Mouse (Mus musculus) right cerebral cortex, postnatal 25 days (tissue): Measurements from ENCODE around the gene Edem3.
A peak's percentile ranks its signal among the peaks of the same experiment; 100 is the strongest.
"Not testable (repeated sequence)": the region's sequence is repeated elsewhere in the genome, so short reads cannot be mapped to it uniquely, and the experiment has no call there.

Experiments
- DNase-seq: peaks from one replicate; pipeline ENCODE4 v3.0.0; 2022

Gene Edem3

DNA sequence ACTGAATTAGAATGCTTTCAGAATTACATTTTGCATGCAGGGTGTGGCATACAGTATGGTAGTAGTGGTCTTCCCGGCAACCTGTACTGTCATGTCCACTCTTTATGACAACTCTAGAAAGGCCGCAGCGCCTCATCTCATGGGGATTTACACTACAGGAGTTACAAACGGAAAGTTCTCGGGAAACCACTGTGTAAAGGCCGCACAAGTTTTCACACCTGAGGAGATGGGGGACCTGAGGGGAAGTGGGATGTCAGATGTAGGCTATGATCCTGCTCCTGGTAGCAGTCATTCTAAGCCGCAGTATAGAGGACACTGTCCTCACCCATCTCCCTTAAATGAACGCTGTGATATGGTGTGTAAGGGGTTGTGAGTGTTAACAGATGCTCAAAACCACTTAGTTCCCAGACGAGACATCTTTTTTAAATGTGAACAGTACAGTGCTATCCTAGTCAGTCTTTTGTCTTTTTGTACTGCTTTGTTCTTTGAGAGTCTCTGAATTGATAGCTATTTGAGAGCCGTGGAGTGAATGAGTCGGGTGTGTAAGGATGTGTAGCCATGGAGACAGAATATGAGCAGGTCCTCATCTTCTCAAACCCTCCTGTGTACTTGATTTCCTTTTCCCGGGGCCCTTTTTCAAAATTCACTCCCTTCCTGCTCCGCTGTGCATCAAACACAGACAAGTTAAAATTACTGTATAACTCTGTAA lies 57.0 kb downstream of the Edem3 start:
- no peak for DNase-seq

- no peak for DNase-seq
These were observed 60.9 kb downstream of the Edem3 start for GRCm38 (mm10) chr1:151816051-151816450.

DNA sequence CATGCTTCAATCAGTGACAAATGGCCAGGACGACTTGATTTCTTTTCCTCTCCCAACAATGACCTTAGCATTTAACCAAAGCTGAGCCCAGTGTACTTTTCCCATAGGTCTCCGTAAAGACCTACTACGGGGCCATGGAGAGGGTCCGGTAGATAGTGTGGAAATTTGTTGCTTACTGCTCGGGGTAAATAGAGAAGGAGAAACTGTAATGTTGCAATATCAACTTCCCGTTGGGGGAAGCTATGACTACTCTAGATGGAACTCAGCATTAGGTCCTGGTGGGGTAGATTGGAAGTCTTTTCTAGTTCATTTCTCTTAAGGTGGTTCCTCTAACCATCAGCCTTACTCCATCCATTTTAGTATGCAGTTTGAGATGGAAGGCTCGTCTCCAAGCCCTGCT lies 64.0 kb downstream of the Edem3 start:
- no peak for DNase-seq

DNA sequence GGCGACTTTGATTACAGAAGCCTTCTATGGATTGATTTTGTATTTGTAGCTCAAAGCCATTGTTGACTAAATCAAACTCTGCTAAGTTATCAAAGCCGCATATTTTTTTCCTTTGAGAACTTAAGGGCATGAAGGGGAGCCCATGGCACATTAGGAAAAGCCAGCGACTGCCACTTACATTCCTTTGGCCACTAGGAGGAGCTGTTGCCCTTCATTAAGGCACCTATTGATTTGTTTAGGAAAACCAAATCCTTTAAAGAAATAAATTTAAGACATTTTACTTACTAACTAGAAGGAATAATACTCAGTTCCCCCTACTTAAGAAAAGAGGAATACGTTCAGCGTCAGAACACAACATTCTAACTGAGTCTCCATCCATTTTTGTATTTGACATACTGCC lies 65.3 kb downstream of the Edem3 start:
- DNase-seq = peak; percentile 45

- no peak for DNase-seq
These were observed 69.9 kb downstream of the Edem3 start for GRCm38 (mm10) chr1:151825065-151825464.

DNA sequence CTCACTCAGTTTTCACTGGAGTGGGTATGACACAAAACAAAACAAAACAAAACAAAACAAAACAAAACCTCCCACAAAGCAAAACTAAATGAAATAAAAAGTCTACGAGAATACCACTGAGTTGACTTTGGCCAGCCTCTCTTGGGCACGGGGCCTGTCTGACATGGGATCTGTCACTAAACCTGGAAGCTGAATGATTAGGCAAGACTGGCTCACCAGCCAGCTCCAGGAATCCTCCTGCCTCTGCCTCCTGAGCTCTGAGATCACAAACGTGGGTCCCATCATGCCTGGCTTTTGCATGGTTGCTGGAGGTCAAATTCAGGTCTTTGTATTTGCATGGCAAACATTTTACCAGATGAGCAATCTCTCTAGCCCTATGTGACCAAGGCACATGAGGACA lies 76.6 kb downstream of the Edem3 start:
- DNase-seq = no peak

DNA sequence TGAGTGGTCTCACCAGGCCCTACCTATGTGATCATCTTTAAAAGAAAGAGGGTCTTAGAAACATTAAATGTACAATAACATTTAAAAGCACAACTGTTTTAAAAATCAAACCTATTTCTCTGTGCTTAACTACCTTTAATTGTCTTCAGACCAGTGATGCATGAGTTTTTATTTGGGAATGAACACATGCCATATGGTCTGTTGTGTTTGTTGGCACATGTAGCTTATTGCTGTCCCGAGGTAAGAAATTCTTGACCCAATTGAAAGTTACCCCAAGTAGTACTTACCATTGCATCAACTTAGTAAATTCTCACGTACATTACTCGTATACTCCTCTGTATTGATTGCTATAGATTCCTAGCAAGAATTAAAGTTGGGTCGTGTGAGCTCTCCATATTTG lies 80.1 kb downstream of the Edem3 start:
- no peak for DNase-seq

DNA sequence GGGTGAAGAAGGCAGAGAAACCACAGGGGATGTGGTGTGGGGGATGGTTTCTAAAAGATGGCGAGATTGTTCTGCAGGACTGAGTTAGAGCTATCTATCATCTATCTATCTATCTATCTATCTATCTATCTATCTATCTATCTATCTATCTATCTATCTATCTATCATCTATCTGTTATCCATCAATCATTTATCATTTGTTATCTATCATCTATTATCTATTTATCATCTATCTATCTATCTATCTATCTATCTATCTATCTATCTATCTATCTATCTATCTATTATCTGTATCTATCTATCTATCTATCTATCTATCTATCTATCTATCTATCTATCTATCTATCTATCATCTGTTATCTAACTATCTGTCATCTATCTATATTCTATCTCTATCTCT lies 85.2 kb downstream of the Edem3 start:
- not testable (repeated sequence) for DNase-seq

- DNase-seq = no peak
These were observed 90.2 kb downstream of the Edem3 start for GRCm38 (mm10) chr1:151845252-151845832.

GRCm38 (mm10) chr1:151845926-151846782 lies 91.0 kb downstream of the Edem3 start:
- no peak for DNase-seq

DNA sequence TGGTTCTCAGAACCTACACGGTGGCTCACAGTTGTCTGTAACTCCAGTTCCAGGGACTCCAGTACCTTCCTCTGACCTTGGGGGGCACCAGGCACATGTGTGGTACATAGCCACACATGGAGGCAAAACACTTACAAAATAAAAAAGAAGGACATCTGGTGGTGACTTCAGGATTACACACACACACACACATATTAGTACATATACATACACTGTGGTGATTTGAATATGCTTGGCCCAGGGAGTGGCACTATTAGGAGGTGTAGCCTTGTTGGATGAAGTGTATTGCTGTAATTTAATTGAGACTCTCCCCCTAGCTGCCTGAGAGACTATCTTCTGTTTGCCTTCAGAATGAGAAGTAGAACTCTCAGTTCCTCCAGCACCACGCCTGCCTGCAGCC lies 93.1 kb downstream of the Edem3 start:
- no peak for DNase-seq

- no peak for DNase-seq
These were observed 94.9 kb downstream of the Edem3 start for GRCm38 (mm10) chr1:151849993-151850608.

- DNase-seq = no peak
These were observed 96.1 kb downstream of the Edem3 start for GRCm38 (mm10) chr1:151851051-151851848.

GRCm38 (mm10) chr1:151851976-151852375 lies 96.8 kb downstream of the Edem3 start:
- DNase-seq = no peak

DNA sequence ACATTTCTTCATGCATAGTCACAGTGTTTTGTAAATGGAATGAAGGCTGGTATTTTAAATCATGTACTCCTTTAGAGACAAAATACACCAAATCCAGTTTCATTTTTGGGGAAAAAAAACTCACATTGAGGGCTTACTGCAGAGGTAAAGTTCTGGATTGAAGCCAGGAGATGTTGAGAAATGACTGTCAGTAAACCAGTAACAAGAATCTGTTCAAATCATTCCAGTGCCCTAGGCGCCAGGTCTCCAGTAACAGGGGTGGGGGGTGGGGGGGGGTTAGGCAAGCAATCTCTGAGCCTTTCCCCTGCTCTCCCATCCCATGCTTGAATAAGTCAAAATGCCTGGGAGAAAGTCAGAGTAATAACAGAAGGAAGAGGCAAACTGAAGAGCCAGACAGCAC lies 100.4 kb downstream of the Edem3 start:
- DNase-seq = no peak

- DNase-seq = no peak
These were observed 103.3 kb downstream of the Edem3 start for GRCm38 (mm10) chr1:151858474-151858873.

- DNase-seq = no peak
These were observed 106.3 kb downstream of the Edem3 start for GRCm38 (mm10) chr1:151861334-151861995.

- DNase-seq = no peak
These were observed 106.9 kb downstream of the Edem3 start for GRCm38 (mm10) chr1:151862109-151862508.

- no peak for DNase-seq
These were observed 108.1 kb downstream of the Edem3 start for GRCm38 (mm10) chr1:151863135-151863796.

DNA sequence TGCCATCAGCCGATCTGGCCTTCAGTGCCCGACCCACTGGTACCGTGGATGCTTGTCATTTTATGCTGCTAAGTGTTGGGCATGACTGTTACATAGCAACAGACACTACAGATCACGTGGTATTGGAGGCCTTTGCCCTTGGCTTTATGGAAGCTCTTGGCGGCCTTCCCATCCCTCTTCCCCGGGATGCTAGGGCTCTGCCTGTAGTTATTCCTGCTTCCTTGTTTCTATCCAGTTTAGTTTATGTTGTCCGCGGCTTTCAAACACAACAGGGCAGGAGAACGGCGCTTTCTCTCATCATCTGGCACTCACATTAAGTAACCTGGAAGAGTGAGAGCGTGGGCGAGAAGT lies 108.6 kb downstream of the Edem3 start:
- DNase-seq = no peak

- DNase-seq = no peak
These were observed 109.2 kb downstream of the Edem3 start for GRCm38 (mm10) chr1:151864326-151864725.
